Mouse (Mus musculus) E14TG2a.4 (cell line): ENCODE results near the gene Bcl6b.

Experiments
- CTCF ChIP-seq: conservative IDR thresholded peaks from 2 replicates; pipeline ENCODE4 v1.5.1; 2014; ENCODE audit warnings: low read length
- NANOG ChIP-seq: IDR thresholded peaks from 2 replicates; pipeline ENCODE4 v1.6.1; 2014; ENCODE audit warnings: borderline replicate concordance, low read length, mixed read lengths
- POU5F1 ChIP-seq: IDR thresholded peaks from 2 replicates; pipeline ENCODE4 v1.6.1; 2014; ENCODE audit warnings: low read length, borderline replicate concordance

GRCm38 (mm10) chr11:70178756-70179155, 50.8 kb downstream of the Bcl6b start:
- TF ChIP-seq CTCF: no peak
- TF ChIP-seq NANOG: no peak
- TF ChIP-seq POU5F1: no peak
